Mouse (Mus musculus): ENCODE data around the gene Spred2. TPM values are rescaled to one million over a fixed set of nuclear protein-coding genes. Genes with fewer than 3 reads are reported as not detected.

Gene Spred2
- polyA plus RNA-seq, 1 experiment from 2014 or later = 9.6 TPM

DNA sequence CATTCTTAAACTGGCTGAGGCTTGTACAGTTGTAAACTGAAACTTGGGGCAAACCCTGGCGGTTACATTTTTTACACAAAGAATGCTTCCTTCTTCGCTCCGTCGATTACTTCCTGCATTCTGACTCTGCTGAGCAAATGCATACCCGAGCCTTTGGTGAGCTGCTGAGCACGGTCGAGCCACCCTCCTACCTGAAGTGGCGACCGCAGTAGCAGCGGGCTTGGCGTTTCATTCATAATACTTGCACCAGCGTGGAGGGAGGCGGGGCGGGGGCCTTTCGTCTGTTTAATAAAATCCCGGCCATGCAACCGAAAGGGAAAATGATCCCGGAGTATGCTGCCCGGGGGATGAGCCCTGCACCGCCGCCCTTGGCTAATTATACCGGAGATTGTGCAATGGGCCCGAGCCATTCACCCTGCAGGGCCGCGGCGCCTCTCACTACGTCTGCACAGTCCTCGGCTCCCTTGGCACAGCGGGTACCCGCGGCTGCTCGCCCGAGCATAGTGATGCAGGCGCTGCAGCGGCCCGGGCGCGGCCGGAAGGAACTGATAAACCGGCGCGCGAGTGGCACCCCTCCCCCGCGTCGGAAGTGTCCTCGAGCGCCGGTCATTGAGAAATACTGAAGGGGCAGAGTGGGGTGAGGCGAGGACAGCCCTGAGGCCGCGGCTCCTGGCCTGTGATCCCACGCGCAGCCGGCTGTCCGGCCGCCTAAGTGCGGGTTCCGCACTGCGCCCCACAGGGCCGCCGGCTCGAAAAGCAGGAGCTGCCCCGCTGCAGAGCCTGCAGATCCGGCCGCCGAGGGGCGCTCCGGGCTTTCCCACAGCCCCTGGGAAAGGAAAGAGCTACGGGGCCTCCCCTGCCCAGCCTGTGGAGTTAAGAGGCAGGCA lies 4.1 kb upstream of the Spred2 start:
- 1% methylated on average over 70 of the region's 70 CpGs for WGBS
- H3K9ac ChIP-seq (replicated peaks; ENCODE audit: low read depth, low read length) = peak overlapping the region; percentile 74
- H3K4me1 ChIP-seq (ENCODE audit: control insufficient read depth, insufficient read depth, low read length) = 0 out of 2 replicates have a peak, but pooled peaks cover 3% of the 10 kb centered on the region
- no peaks in the 10 kb centered on the region for H3K36me3 ChIP-seq (ENCODE audit: control insufficient read depth, insufficient read depth, low read length)
- ATAC-seq (ENCODE audit: insufficient number of reproducible peaks, insufficient read depth, low FRiP score, low read depth) = peak; percentile 77
- H3K27me3 ChIP-seq (ENCODE audit: control insufficient read depth, insufficient read depth, low read length) = no peaks in the 10 kb centered on the region
- H3K4me3 ChIP-seq (ENCODE audit: low read depth, low read length) = peak overlapping the region; percentile 68
- H3K9me3 ChIP-seq (ENCODE audit: control insufficient read depth, low read depth, low read length) = no peaks in the 10 kb centered on the region
- H3K27ac ChIP-seq (ENCODE audit: low read length) = peak overlapping the region; percentile 96
- peak overlapping the region; percentile 65 for H3K4me2 ChIP-seq (replicated peaks; ENCODE audit: low read depth, low read length)

DNA sequence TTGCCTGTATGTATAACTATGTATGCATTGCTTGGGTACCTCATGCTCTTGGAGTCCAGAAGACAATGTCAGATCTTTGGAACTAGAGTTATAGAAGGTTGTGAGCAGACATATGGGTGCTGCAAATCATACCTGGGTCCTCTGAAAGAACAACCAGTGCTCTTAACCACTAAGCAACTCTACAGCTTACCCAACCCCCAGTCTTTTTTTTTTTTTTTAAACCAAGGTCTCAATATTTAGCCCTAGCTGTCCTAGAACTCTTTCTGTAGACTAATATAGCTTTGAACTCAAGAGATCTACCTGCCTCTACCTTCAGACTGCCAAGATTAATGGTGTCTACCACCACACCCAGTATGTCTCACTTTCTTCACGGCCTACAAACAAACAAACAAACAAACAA lies 2.5 kb upstream of the Spred2 start:
- Histone ChIP-seq H3K9ac (replicated peaks; ENCODE audit: low read depth, low read length) (no peak overlapping the region), H3K4me2 (replicated peaks; ENCODE audit: low read depth, low read length) (no peak overlapping the region), H3K4me1 (ENCODE audit: control insufficient read depth, insufficient read depth, low read length) (peaks cover 12% of the 10 kb centered on the region), H3K36me3 (ENCODE audit: control insufficient read depth, insufficient read depth, low read length) (no peaks in the 10 kb centered on the region), H3K4me3 (ENCODE audit: low read depth, low read length) (no peak overlapping the region), H3K27me3 (ENCODE audit: control insufficient read depth, insufficient read depth, low read length) (no peaks in the 10 kb centered on the region), H3K9me3 (ENCODE audit: control insufficient read depth, low read depth, low read length) (no peaks in the 10 kb centered on the region), H3K27ac (ENCODE audit: low read length) (no peak overlapping the region)
- ATAC-seq (ENCODE audit: insufficient number of reproducible peaks, insufficient read depth, low FRiP score, low read depth) = no peak
- 64% methylated on average over 1 of the region's 1 CpGs for WGBS

DNA sequence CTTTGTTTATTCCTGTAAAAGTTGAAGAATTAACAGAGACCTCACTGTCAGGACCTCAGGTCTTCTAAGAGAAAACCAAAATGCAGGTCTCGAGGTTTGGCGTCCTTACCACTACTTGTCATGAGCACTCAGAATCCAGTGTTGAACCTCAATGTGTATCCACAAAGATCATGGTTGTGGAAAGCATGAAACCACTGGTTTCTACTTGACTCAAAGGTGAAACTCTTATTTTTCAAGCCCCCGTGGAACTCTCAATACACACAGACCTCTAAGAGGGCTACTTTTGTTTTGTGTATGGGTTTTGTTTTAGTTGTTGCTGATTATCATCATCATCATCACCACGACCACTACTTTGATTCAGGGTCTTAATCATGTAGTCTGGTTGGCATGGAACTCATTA lies 2.0 kb upstream of the Spred2 start:
- no peak for ATAC-seq (ENCODE audit: insufficient number of reproducible peaks, insufficient read depth, low FRiP score, low read depth)
- Histone ChIP-seq H3K4me2 (replicated peaks; ENCODE audit: low read depth, low read length) (no peak overlapping the region), H3K27ac (ENCODE audit: low read length) (no peak overlapping the region), H3K4me1 (ENCODE audit: control insufficient read depth, insufficient read depth, low read length) (peaks cover 14% of the 10 kb centered on the region), H3K27me3 (ENCODE audit: control insufficient read depth, insufficient read depth, low read length) (no peaks in the 10 kb centered on the region), H3K4me3 (ENCODE audit: low read depth, low read length) (no peak overlapping the region), H3K9ac (replicated peaks; ENCODE audit: low read depth, low read length) (no peak overlapping the region), H3K9me3 (ENCODE audit: control insufficient read depth, low read depth, low read length) (no peaks in the 10 kb centered on the region), H3K36me3 (ENCODE audit: control insufficient read depth, insufficient read depth, low read length) (no peaks in the 10 kb centered on the region)
- WGBS = 90% methylated on average over 4 of the region's 4 CpGs

DNA sequence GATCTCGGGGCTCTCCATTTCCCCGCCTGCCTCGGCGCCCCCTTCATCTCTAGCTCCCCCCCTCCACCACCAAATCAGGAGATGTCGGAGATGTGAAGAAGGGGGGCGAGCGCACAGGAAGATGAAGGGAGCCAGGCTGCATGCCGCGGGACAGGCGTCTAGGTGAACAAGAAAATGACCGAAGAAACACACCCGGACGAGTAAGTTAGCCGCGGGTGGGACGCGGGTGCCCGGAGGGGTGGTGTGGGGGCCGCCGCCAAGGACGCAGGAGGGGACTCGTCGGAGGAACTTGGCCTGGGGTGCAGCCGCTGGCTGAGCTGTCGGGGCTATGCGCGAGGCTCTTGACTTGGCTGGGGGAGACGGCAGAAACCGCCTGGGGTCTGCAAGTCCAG lies 578 bp downstream of the Spred2 start:
- WGBS = under 1% methylated on average over 29 of the region's 29 CpGs

DNA sequence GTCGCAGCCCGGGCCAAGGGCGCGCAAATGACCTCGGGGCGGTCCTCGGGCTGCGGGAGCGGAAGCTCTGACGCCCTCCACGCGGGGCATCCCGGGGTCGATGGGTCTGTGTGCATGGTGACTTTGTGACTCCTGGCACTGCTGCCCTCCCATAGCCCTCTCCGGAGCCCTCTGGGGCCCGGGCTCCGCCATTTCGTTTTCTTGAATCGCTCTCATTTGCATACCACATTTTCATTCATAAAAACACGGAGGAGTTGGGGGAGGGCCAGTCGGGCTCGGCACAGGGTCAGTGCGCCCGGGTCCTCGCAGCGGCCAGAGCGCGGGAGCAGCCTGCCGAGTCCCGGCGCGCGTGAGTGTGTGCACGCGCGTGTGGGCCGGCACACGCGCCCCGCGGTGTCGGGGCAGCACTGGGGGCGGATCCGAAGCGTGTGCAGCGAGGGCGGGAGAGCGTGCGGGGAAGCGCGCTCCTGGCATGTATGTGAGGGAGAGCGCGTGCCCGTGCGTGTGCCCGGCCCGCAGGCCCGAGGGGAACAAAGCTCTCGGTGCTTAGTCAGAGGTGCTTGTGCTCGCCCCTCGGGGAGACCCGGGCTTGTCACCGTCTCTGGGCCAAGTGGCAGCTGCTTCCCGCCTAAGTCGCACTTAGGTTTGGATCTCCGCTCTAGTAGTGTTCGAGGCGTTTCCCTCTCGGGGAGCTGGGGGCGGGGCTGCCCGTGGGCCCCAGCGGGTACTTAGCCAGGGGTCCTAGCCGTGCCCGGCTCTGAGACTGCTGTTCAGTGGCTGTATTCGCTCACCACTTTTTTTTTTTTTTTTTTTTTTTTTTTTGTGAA lies 1.2 kb downstream of the Spred2 start:
- peak overlapping the region; percentile 98 for H3K27ac ChIP-seq (ENCODE audit: low read length)
- WGBS = under 1% methylated on average over 75 of the region's 75 CpGs
- H3K9me3 ChIP-seq (ENCODE audit: control insufficient read depth, low read depth, low read length) = no peaks in the 10 kb centered on the region
- no peaks in the 10 kb centered on the region for H3K36me3 ChIP-seq (ENCODE audit: control insufficient read depth, insufficient read depth, low read length)
- peak overlapping the region; percentile 91 for H3K4me3 ChIP-seq (ENCODE audit: low read depth, low read length)
- H3K4me1 ChIP-seq (ENCODE audit: control insufficient read depth, insufficient read depth, low read length) = peaks cover 22% of the 10 kb centered on the region
- H3K9ac ChIP-seq (replicated peaks; ENCODE audit: low read depth, low read length) = peak overlapping the region; percentile 90
- H3K4me2 ChIP-seq (replicated peaks; ENCODE audit: low read depth, low read length) = peak overlapping the region; percentile 63
- peak; percentile 50 for ATAC-seq (ENCODE audit: insufficient number of reproducible peaks, insufficient read depth, low FRiP score, low read depth)
- no peaks in the 10 kb centered on the region for H3K27me3 ChIP-seq (ENCODE audit: control insufficient read depth, insufficient read depth, low read length)

More for the DNA sequence above, 578 bp downstream of the Spred2 start:
- ATAC-seq (ENCODE audit: insufficient number of reproducible peaks, insufficient read depth, low FRiP score, low read depth) = 0 out of 2 replicates have a peak, but pooled peaks have one; percentile 0
- Histone ChIP-seq H3K27ac (ENCODE audit: low read length) (peak overlapping the region; percentile 98), H3K4me3 (ENCODE audit: low read depth, low read length) (peak overlapping the region; percentile 91), H3K27me3 (ENCODE audit: control insufficient read depth, insufficient read depth, low read length) (no peaks in the 10 kb centered on the region), H3K36me3 (ENCODE audit: control insufficient read depth, insufficient read depth, low read length) (no peaks in the 10 kb centered on the region), H3K9ac (replicated peaks; ENCODE audit: low read depth, low read length) (peak overlapping the region; percentile 90), H3K4me1 (ENCODE audit: control insufficient read depth, insufficient read depth, low read length) (peaks cover 17% of the 10 kb centered on the region), H3K9me3 (ENCODE audit: control insufficient read depth, low read depth, low read length) (no peaks in the 10 kb centered on the region), H3K4me2 (replicated peaks; ENCODE audit: low read depth, low read length) (peak overlapping the region; percentile 63)

DNA sequence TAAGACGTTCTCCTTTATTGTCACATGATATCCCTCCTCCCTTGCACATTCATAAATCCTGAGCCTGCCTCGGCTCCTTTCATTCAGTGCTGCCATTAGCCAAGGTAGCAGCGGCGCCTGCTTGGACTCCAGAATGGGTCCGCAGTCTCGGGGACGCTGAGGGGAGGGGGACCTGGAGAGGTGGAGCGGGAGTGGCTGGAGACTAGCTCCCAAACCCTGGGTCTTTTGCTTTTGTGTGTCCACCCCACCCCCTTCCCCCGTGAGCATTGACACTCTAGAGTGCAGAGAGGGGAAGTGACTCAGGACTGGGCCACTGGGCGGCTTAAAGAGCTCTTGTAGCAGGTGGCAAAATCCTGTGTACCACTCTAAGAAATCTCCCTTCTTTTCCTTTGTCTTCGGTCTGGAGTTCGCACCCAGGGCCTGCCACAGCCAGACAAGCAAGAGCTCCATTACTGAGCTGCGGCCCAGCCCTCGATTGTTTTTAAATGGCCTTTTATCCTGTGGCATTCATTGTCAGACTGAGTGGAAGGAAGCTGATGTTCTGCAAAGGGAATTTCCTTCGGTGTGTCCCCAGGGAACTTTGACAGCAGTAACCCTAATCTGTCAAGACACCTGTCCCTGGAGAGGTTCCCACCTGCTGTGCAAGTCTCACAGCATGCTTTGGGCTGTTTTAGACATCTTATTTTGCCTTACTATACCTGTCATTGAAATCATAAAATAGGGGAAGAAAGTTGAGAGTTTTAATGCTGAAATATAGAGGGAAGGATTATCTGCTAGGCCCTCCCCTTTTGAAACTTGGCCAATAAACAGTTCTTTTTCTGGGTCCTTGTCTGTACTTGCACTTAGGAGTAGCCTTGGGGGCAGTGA lies 2.0 kb downstream of the Spred2 start:
- H3K4me3 ChIP-seq (ENCODE audit: low read depth, low read length) = peak overlapping the region; percentile 91
- H3K4me2 ChIP-seq (replicated peaks; ENCODE audit: low read depth, low read length) = peak overlapping the region; percentile 63
- H3K4me1 ChIP-seq (ENCODE audit: control insufficient read depth, insufficient read depth, low read length) = peaks cover 22% of the 10 kb centered on the region
- no peaks in the 10 kb centered on the region for H3K9me3 ChIP-seq (ENCODE audit: control insufficient read depth, low read depth, low read length)
- ATAC-seq (ENCODE audit: insufficient number of reproducible peaks, insufficient read depth, low FRiP score, low read depth) = peak; percentile 26; the same call in 1 of the 2 replicates
- no peaks in the 10 kb centered on the region for H3K36me3 ChIP-seq (ENCODE audit: control insufficient read depth, insufficient read depth, low read length)
- WGBS = 9% methylated on average over 15 of the region's 15 CpGs
- peak overlapping the region; percentile 90; the same call in 1 of the 2 replicates for H3K9ac ChIP-seq (replicated peaks; ENCODE audit: low read depth, low read length)
- H3K27ac ChIP-seq (ENCODE audit: low read length) = peak overlapping the region; percentile 98
- no peaks in the 10 kb centered on the region for H3K27me3 ChIP-seq (ENCODE audit: control insufficient read depth, insufficient read depth, low read length)

DNA sequence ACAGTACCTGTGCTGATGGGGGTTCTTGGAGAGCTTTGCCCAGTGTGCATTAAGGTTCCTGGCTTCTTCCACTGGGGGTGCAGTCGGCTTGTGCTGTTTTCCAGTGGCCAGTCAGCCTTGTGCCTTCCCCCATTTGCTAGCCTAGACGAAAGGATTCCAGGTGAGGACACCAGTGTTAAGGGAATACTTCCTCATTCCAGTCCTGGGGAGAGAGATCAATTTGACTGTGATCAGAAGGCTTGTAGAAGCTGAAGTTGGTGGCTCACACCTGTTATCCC lies 2.6 kb downstream of the Spred2 start:
- Histone ChIP-seq H3K4me2 (replicated peaks; ENCODE audit: low read depth, low read length) (peak overlapping the region; percentile 63), H3K9me3 (ENCODE audit: control insufficient read depth, low read depth, low read length) (no peaks in the 10 kb centered on the region), H3K27ac (ENCODE audit: low read length) (no peak overlapping the region), H3K9ac (replicated peaks; ENCODE audit: low read depth, low read length) (no peak overlapping the region), H3K36me3 (ENCODE audit: control insufficient read depth, insufficient read depth, low read length) (no peaks in the 10 kb centered on the region), H3K4me3 (ENCODE audit: low read depth, low read length) (no peak overlapping the region; the same call in 1 of the 2 replicates), H3K4me1 (ENCODE audit: control insufficient read depth, insufficient read depth, low read length) (peaks cover 22% of the 10 kb centered on the region), H3K27me3 (ENCODE audit: control insufficient read depth, insufficient read depth, low read length) (no peaks in the 10 kb centered on the region)
- no peak for ATAC-seq (ENCODE audit: insufficient number of reproducible peaks, insufficient read depth, low FRiP score, low read depth)
- WGBS = 65% methylated on average over 2 of the region's 2 CpGs

DNA sequence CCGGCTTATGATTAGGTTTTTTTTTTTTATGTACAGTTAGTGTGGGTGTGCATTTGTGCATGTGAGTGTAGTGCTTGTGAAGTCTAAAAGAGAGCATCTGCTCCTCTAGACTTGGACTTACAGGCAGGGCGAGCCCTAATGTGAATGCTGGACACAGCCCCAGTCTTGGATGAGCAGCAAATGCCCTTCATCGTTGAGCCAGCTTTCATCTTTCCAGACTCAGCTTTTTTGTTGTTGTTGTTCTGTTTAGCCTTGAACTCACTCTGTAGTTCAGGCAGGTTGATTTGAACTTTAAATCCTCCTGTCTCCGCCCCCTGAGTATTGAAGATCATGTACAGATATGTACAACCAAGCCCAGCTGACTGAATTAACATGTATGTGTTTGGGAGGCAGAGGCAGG lies 4.5 kb downstream of the Spred2 start:
- H3K27ac ChIP-seq (ENCODE audit: low read length) = no peak overlapping the region
- 90% methylated on average over 4 of the region's 4 CpGs for WGBS
- no peaks in the 10 kb centered on the region for H3K9me3 ChIP-seq (ENCODE audit: control insufficient read depth, low read depth, low read length)
- H3K36me3 ChIP-seq (ENCODE audit: control insufficient read depth, insufficient read depth, low read length) = no peaks in the 10 kb centered on the region; the same call in 1 of the 2 replicates
- H3K4me3 ChIP-seq (ENCODE audit: low read depth, low read length) = no peak overlapping the region
- H3K27me3 ChIP-seq (ENCODE audit: control insufficient read depth, insufficient read depth, low read length) = no peaks in the 10 kb centered on the region
- ATAC-seq (ENCODE audit: insufficient number of reproducible peaks, insufficient read depth, low FRiP score, low read depth) = no peak
- H3K9ac ChIP-seq (replicated peaks; ENCODE audit: low read depth, low read length) = no peak overlapping the region
- no peak overlapping the region for H3K4me2 ChIP-seq (replicated peaks; ENCODE audit: low read depth, low read length)
- peaks cover 22% of the 10 kb centered on the region for H3K4me1 ChIP-seq (ENCODE audit: control insufficient read depth, insufficient read depth, low read length)

All from stomach, embryonic 14.5 days (tissue).